In genomic region chr16:4907972-4908371, GRCm38 (mm10) we compare ENCODE assay signal across 1 mouse cellular context.
TF ChIP-seq lines count a peak whose summit lies in the region.

No protein-coding gene starts in this region.

TF ChIP-seq in MEL, 35 proteins besides CTCF, POLR2A, EP300 and RAD21:
- TF ChIP-seq JUND (IDR thresholded peaks at IDR 0.05; ENCODE audit: low read depth, low read length) (no peak), NELFE (IDR thresholded peaks at IDR 0.05; ENCODE audit: low read depth, low read length) (no peak)
